Mouse (Mus musculus) cortical plate, adult 2 months (tissue): ENCODE measurements around the gene Ccdc32.

Experiments
- CTCF ChIP-seq: fragments of 200-500 bp; IDR thresholded peaks from 2 replicates; pipeline ENCODE4 v1.5.1; 2011; ENCODE audit warnings: mild to moderate bottlenecking, control low read depth, low read length; ENCODE audit not compliant: insufficient read depth; ENCODE audit errors: extremely low read depth
- POLR2A ChIP-seq: fragments of 200-500 bp; IDR thresholded peaks from 2 replicates; pipeline ENCODE4 v1.6.1; 2011; ENCODE audit warnings: mild to moderate bottlenecking, low read length, control low read depth; ENCODE audit not compliant: insufficient read depth; ENCODE audit errors: extremely low read depth

- TF ChIP-seq CTCF (no peak), POLR2A (peak; percentile 72; the same call in 1 of the 2 replicates)
Measured at GRCm38 (mm10) chr2:119034656-119035396, 5.6 kb upstream of the Ccdc32 start, which contains the start of gene Rpusd2.
